Mouse (Mus musculus) gastrocnemius, postnatal 10 days (tissue): ENCODE measurements around the gene Zfp846. TPM values are rescaled to one million over a fixed set of nuclear protein-coding genes. Genes with fewer than 3 reads are reported as not detected.

Experiments
- DNase-seq: peaks from one replicate; pipeline ENCODE4 v3.0.0; 2021; ENCODE audit warnings: mixed read lengths
- total RNA-seq, 2 experiments: library from RNA; stranded (reverse); gene quantifications; 2 replicates each; pipeline ENCODE4 v1.2.3; 2021

Gene Zfp846
- total RNA-seq, 2 experiments from 2014 or later, result 5.2 to 6.0 TPM

DNA sequence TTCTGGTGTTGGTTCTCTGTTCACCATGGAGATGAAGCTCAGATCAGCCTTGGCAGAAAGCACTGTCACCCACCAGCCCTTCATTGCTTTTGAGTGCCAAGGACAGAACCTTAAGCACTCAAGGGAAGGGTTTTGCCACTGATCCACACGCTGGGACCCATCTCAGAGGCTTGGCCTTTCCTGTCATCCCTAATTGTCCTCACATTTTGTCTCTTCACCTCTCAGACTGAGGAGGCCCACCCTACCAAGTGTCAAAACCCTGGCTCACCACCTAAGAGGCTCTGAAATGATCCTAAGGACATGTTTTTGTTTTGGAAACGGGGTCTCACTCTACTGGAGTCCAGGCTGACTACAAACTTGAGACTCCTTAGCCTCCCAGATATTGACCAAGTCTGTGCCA, 55.7 kb downstream of the Zfp846 start:
- no peak for DNase-seq

DNA sequence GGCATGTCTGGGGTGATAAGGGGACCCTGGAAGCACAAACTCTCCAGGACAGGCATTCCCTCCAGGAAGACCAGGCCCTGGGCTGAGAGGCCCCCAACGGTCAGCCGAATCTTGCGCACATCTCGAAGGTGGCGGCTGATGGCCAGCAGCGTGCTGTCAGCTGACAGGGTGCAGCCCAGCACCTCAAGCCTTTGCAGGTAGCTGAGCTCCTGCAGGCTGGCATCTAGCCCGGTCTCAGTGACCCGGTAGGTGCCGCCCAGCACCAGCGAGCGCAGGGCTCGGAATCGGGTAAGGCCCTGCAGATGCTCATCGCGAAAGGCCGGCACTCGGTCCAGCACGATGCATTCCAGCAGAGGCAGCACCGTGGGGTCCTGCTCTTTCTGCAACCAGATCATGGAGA, 57.5 kb downstream of the Zfp846 start:
- DNase-seq, result no peak

DNA sequence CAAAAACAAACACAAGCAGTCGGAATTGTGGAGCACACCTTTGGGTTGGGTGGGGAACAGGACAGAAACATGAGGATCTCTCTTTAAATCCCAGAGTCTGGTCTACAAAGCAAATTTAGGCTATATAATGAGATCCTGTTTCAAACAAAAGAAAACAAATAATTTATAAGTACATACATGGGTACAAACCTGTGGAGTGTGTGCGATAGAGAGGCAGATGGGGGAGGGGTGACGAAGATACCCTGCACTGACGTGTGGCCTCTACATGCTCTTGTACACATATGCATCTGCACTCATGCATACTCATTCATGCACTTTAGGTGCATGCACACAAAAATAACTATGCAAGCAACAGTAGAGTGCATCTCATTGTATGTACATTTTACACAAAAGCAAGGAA, 58.4 kb downstream of the Zfp846 start:
- no peak for DNase-seq

DNA sequence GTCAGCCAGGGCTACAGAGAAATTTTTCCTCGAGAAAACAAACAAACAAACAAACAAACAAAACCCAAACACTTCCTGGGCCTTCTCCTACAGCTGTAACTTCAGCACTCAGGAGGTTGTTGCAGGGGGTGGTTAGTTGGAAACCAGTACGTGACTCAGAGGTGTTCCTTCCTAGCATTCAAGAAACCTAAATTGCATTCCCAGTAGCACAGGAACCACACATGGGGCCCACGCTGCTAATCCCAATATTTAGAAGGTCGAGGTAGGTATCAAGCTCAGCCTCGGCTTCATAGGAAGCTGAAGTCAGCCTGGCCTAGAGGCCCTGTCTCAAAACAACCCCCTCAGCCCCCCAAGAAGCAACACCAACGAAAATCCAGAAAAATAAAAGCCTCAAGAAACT, 60.4 kb downstream of the Zfp846 start:
- DNase-seq, result no peak

DNA sequence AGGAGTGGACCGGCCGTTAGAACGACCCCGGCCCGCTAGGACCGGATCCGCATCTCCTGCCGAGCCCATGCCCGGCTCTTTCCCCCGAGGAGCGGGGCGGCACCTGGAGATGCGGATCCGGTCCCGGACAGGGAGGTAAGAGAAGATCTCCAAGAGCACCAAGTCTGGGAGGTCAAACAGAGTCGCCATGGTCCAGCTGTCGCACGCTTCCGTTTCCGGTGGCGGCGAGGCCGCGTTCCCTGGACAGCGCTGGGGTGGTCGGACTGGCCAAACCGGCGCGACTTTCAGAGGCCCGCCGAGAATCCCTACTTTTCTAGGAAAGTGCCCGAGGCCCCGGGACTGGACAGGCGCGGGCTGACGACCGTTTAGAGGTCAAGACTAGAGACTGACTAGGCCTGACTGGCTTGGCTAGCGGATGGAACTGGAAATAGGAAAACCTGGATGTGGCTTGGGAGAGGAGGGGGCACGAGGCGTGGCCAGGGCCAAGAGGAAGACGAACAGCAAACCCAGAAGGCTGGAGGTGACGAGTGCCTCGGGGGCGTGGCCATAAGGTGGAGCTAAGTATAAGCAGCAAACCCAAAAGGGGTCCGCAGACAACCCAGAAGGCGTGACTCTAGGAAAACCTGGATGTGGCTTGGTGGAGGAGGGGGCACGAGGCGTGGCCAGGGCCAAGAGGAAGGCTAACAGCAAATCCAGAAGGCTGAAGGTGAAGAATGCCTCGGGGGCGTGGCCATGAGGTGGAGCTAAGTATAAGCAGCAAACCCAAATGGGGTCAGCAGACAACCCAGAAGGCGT, 61.2 kb downstream of the Zfp846 start, which contains the start of gene Ubl5:
Ubl5 (plus strand) TSS at position 778 of the 795 bp plus-strand sequence.
- DNase-seq, result peak; percentile 86

DNA sequence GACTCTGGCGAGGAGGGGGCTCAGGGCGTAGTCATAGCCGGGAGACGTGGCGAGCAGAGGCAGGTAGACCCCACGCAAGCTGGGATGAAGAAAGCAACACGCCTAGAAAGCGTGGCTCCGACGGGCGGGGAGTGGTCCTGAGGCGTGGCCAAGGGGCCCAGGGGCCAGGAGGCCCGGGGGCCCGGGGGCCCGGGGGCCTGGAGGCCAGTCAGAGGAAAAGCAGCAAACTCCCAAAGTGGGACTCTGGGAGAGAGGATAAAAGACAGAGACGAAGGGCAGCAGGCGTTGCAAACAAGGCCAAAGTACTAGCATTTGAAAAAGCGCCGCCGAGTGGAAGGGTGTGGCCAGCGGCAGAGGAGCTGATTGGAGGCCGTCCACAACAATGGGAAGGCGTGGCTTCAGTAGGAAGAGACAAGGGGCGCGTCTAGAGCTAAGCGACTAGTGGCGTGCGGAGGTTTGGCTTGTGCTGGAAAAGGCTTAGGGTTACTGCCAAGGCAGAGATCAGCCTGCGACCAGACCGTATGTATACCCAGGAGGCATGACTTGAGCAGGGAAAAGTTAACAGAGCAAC, 61.9 kb downstream of the Zfp846 start:
- peak; percentile 81 for DNase-seq

DNA sequence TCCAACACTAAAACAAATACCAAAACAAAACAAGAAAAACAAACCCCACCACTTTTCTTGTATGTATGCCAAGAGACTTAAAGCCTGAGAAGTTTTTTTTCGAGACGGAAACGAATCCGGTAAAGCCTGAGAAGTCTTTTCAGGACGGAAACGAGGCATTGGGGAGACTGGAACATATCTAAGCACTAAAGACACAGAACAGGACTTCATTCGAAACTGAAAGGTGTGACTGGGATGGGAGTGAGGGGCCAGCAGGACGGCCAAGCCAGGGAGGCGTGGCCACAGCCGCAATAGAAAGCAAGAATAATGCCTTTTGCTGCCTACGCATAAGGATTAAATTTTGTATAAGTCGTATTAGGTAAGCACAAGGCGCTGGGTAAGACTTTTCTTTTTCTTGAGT, 62.7 kb downstream of the Zfp846 start:
- no peak for DNase-seq

DNA sequence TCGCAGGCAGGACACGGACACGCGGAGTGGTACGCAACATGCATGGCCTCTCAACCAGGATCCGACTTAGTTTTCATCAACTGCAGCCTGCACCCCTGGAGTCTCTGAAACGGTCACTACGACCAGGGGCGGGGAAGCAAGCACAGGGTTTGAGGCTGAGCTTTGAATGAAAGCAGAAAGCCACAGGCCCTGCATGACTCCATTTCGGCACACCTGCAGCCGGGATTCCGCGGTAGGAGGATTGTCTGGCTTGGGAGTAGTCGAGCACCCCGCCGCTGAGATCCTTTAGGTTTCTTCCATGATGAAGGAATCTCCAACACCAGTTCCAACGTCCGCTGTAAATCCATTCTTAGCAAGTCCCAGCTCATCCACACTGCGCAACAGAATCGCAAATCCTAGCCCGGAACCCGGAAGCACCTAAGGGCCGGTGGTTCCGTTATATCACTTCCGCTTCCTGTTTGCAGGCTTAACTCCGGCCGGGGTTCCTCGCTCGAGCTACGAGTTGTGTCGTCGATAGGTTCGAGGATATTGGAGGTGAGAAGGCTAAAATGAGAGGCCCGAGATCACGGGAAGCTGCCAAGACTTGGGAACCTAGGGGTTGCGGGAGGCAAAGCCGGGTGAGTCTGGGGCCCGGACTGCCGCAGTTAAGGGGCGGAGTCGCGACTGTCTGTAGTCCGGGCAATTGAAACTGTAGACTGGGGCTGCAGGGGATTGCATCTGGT, 63.4 kb downstream of the Zfp846 start, which contains the start of gene Fbxl12:
Fbxl12 (minus strand) TSS at position 408 of the 722 bp plus-strand sequence.
- DNase-seq, result peak; percentile 65

DNA sequence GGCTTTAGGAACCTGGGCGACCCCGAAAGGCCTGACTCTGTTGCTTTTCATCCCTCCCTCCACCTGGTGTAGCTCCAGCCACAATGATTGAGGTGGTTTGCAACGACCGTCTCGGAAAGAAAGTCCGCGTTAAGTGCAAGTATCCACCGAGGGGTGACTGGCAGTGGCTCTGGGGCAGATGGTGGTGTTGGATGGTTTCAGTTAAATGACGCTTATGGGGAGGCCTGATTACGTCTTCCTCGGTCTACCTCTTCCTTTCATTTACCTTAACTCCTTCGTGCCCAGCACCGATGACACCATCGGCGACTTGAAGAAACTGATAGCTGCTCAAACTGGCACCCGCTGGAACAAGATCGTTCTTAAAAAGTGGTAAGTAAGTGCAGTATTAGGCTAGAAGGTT, 64.0 kb downstream of the Zfp846 start:
- DNase-seq, result no peak

DNA sequence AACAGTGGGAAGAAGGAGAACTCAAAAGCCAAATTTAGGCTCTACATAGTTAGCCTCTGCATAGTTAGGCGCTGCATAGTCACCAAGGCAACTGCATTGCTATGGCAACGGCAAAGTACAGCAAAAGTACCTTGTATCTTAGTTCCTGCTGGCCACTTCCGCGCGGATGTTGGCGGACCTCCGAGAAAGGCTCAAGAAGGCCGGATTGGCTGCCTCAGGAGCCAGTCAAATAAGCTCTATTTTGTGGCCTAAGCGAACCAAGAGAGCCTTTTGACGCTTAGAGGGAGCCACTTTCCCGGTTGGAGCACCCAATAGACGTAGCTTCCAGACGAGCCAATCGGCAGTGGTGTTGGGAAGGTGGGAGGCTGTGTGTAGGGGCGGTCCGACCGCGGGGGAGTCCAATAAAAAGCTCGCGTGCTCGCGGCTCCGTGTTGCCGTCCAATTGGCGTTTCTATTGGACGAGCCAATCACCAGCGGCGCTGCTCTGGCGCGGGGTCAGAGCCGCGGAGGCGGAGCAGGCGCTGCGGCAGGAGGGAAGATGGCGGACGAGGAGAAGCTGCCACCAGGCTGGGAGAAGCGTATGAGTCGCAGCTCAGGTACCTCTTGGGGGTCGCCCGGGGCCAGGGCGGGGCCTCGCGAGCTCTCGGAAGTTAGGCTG, 70.6 kb downstream of the Zfp846 start, which contains the start of gene Pin1:
Pin1 (plus strand) TSS at position 494 of the 658 bp plus-strand sequence.
- peak; percentile 95 for DNase-seq

DNA sequence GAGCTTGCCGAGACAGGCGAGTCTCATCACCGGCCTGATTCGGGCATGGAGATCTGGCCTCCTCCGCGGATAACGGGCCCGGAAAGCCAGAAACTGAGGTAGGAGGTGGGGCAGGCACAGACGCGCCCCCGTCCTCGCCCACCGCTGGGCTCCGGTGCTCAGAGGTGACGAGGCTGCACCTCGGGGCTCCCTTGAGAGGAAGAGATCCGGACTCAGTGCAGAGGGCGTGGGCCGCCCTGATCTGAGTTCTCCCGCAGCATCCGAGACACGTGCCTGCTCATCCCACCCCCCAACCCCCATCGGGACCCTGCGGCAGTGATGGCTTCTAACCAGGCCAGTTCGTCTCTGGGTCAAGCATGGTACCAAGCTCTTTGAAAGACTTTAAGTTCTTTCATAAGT, 71.2 kb downstream of the Zfp846 start:
- DNase-seq, result no peak

DNA sequence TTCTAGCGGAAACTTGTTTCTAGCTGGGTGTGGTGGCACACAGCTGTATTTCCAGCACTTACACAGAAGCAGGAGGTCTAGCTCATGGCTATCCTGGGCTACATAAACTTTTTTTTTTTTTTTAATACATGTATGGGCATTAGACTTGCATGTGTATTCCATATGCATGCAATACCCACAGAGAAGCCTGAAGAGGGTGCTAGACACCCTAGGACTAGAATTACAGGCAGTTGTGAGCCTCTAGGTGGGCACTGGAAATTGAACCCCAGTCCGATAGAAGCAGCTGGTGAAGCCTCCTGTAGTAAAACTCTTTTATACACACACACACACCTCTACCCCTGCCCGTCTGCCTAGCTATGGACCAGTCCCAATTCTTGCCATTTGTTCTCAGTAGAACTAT, 72.8 kb downstream of the Zfp846 start:
- no peak for DNase-seq

Other genes starting within 250 kb of the Zfp846 start
- not detected for gene Olfr18, start 245.2 kb upstream of the Zfp846 start, total RNA-seq
- gene Zfp560, start 196.1 kb upstream of the Zfp846 start, total RNA-seq, result 10 to 100 TPM; 10.2 to 10.6 TPM
- 10 to 100 TPM; 12.0 to 14.7 TPM for gene Zfp26, start 121.1 kb upstream of the Zfp846 start, total RNA-seq
- gene Zfp426, start 88.5 kb upstream of the Zfp846 start, total RNA-seq, result 10 to 100 TPM in 1 of 2 experiments, 1 to 10 TPM in 1; 9.8 to 12.5 TPM
- gene Zfp266, start 59.9 kb upstream of the Zfp846 start, total RNA-seq, result 10 to 100 TPM; 31.4 to 39.3 TPM
- gene Ubl5, start 61.6 kb downstream of the Zfp846 start, total RNA-seq, result 100 to 1,000 TPM; 197 to 204 TPM
- gene Fbxl12, start 63.5 kb downstream of the Zfp846 start, total RNA-seq, result 10 to 100 TPM in 1 of 2 experiments, 1 to 10 TPM in 1; 8.1 to 12.0 TPM
- gene Pin1, start 70.8 kb downstream of the Zfp846 start, total RNA-seq, result 10 to 100 TPM; 15.7 to 17.2 TPM
- gene Olfm2, start 165.1 kb downstream of the Zfp846 start, total RNA-seq, result under 1 TPM; 0.52 TPM
- 10 to 100 TPM; 76.7 to 90.9 TPM for gene Col5a3, start 233.8 kb downstream of the Zfp846 start, total RNA-seq
- not detected for gene Rdh8, start 237.2 kb downstream of the Zfp846 start, total RNA-seq